Mouse (Mus musculus): ENCODE data around the gene Apod. TPM values are rescaled to one million over a fixed set of nuclear protein-coding genes. Genes with fewer than 3 reads are reported as not detected.

Gene Apod
- total and polyA plus RNA-seq, 3 experiments, result 0.17 TPM; not detected in 2

- in situ Hi-C loops (cut with MboI; ENCODE audit: low pct_ligation_motif_present, low pct_unique_long_range_greater_than_20kb, low sequenced_read_pairs) (no loop called here), dilution Hi-C loops (cut with MboI; ENCODE audit: extremely low pct_ligation_motif_present, extremely low pct_unique_long_range_greater_than_20kb, low sequenced_read_pairs) (no loop called here)
- no peaks in the 10 kb centered on the region for H3K36me3 ChIP-seq (replicated peaks in 1 of 2; ENCODE audit: control insufficient read depth in 1 of 2, insufficient read depth in 1 of 2, low read length in 1 of 2)
- no peaks in the 10 kb centered on the region for H3K27me3 ChIP-seq (replicated peaks)
- H3K4me1 ChIP-seq (ENCODE audit: control insufficient read depth in 1 of 2, insufficient read depth in 2 of 2), result peaks cover 0 to 8% of the 10 kb centered on the region in 2 experiments; a peak in 2 of 4 replicates
- no peaks in the 10 kb centered on the region for H3K79me2 ChIP-seq (replicated peaks; ENCODE audit: control insufficient read depth, extremely low read depth, insufficient read depth, poor library complexity, severe bottlenecking)
- H3K4me2 ChIP-seq (ENCODE audit: insufficient read depth, low read depth, poor library complexity, severe bottlenecking), result no peak overlapping the region
- H3K9me3 ChIP-seq (replicated peaks; ENCODE audit: low read length), result no peaks in the 10 kb centered on the region
- H3K9ac ChIP-seq (ENCODE audit: insufficient read depth, low read depth), result no peak overlapping the region
- H3K27ac ChIP-seq (ENCODE audit: insufficient read depth, low read depth), result no peak overlapping the region
- no peak overlapping the region for H3K4me3 ChIP-seq (replicated peaks in 1 of 3; ENCODE audit: low read depth in 2 of 3, low read length in 2 of 3, poor library complexity in 1 of 3)
- DNase-seq (ENCODE audit: extremely low read depth), result peak; percentile 14
- no peak for TF ChIP-seq IRF4 (IDR thresholded peaks at IDR 0.05; ENCODE audit: low read depth, low read length)
- no peak for TF ChIP-seq NELFE (IDR thresholded peaks at IDR 0.05; ENCODE audit: low read depth, low read length)
- TF ChIP-seq GABPA (IDR thresholded peaks at IDR 0.05; ENCODE audit: insufficient replicate concordance, low read depth, low read length), result no peak
- no peak for TF ChIP-seq BHLHE40 (IDR thresholded peaks at IDR 0.05; ENCODE audit: low read depth, low read length)
- TF ChIP-seq POLR2AphosphoS2 (IDR thresholded peaks at IDR 0.05; ENCODE audit: low read depth, low read length), result no peak
- no peak for TF ChIP-seq KAT2A (IDR thresholded peaks at IDR 0.05; ENCODE audit: insufficient replicate concordance, low read length)
- no peak for TF ChIP-seq EP300 (IDR thresholded peaks at IDR 0.05; ENCODE audit: low read length)
- TF ChIP-seq RCOR1 (conservative IDR thresholded peaks at IDR 0.05; ENCODE audit: low read depth, low read length), result no peak
- TF ChIP-seq E2F4 (IDR thresholded peaks at IDR 0.05; ENCODE audit: insufficient replicate concordance, low read depth, low read length), result no peak
- TF ChIP-seq POLR2A (IDR thresholded peaks at IDR 0.05; ENCODE audit: low read depth, low read length), result no peak
- TF ChIP-seq PAX5 (IDR thresholded peaks at IDR 0.05; ENCODE audit: low read length), result no peak
- TF ChIP-seq MYC (IDR thresholded peaks at IDR 0.05; ENCODE audit: low read depth, low read length), result no peak
- TF ChIP-seq JUND (conservative IDR thresholded peaks at IDR 0.05; ENCODE audit: low read depth, low read length), result no peak
- TF ChIP-seq MXI1 (IDR thresholded peaks at IDR 0.05; ENCODE audit: low read depth, low read length), result no peak
- no peak for TF ChIP-seq MAX (IDR thresholded peaks at IDR 0.05; ENCODE audit: low read length)
These were observed 2.3 kb downstream of the Apod start for GRCm38 (mm10) chr16:31312296-31312695.

GRCm38 (mm10) chr16:31305199-31305919 is 9.2 kb downstream of the Apod start:
- in situ Hi-C loops (cut with MboI; ENCODE audit: low pct_ligation_motif_present, low pct_unique_long_range_greater_than_20kb, low sequenced_read_pairs) (no loop called here), dilution Hi-C loops (cut with MboI; ENCODE audit: extremely low pct_ligation_motif_present, extremely low pct_unique_long_range_greater_than_20kb, low sequenced_read_pairs) (no loop called here)
- H3K9me3 ChIP-seq (replicated peaks; ENCODE audit: low read length), result no peaks in the 10 kb centered on the region
- no peak overlapping the region for H3K4me3 ChIP-seq (replicated peaks in 1 of 3; ENCODE audit: low read depth in 2 of 3, low read length in 2 of 3, poor library complexity in 1 of 3)
- no peaks in the 10 kb centered on the region for H3K27me3 ChIP-seq (replicated peaks)
- TF ChIP-seq USF1 (IDR thresholded peaks at IDR 0.05; ENCODE audit: low read depth, low read length), result peak; percentile 50
- TF ChIP-seq CHD2 (IDR thresholded peaks at IDR 0.05; ENCODE audit: low read length), result no peak
- TF ChIP-seq BHLHE40 (IDR thresholded peaks at IDR 0.05; ENCODE audit: low read depth, low read length), result peak; percentile 61; the same call in 1 of the 2 replicates
- TF ChIP-seq HCFC1 (IDR thresholded peaks at IDR 0.05; ENCODE audit: low read depth, low read length), result no peak
- TF ChIP-seq MAFK (IDR thresholded peaks at IDR 0.05; ENCODE audit: insufficient replicate concordance, low read length), result peak; percentile 94
- TF ChIP-seq USF2 (conservative IDR thresholded peaks at IDR 0.05; ENCODE audit: low read depth, low read length), result peak; percentile 38
- no peak overlapping the region for H3K9ac ChIP-seq (ENCODE audit: insufficient read depth, low read depth)
- H3K4me2 ChIP-seq (ENCODE audit: insufficient read depth, low read depth, poor library complexity, severe bottlenecking), result no peak overlapping the region
- H3K4me1 ChIP-seq (ENCODE audit: control insufficient read depth in 1 of 2, insufficient read depth in 2 of 2), result no peaks in the 10 kb centered on the region
- no peaks in the 10 kb centered on the region for H3K79me2 ChIP-seq (replicated peaks; ENCODE audit: control insufficient read depth, extremely low read depth, insufficient read depth, poor library complexity, severe bottlenecking)
- no peak for DNase-seq (ENCODE audit: extremely low read depth)
- no peaks in the 10 kb centered on the region for H3K36me3 ChIP-seq (replicated peaks in 1 of 2; ENCODE audit: control insufficient read depth in 1 of 2, insufficient read depth in 1 of 2, low read length in 1 of 2)
- no peak overlapping the region for H3K27ac ChIP-seq (ENCODE audit: insufficient read depth, low read depth)
